Mouse (Mus musculus) bone marrow macrophage, adult 2 months (primary cell): ENCODE results near the gene Rims1.

Experiments used
- CTCF ChIP-seq: IDR thresholded peaks from 2 replicates; pipeline ENCODE4 v1.5.1; 2012; ENCODE audit warnings: low read depth, mild to moderate bottlenecking, low read length, moderate library complexity
- POLR2A ChIP-seq: IDR thresholded peaks from 2 replicates; pipeline ENCODE4 v1.6.1; 2012; ENCODE audit warnings: mild to moderate bottlenecking, low read depth, low read length, borderline replicate concordance

DNA sequence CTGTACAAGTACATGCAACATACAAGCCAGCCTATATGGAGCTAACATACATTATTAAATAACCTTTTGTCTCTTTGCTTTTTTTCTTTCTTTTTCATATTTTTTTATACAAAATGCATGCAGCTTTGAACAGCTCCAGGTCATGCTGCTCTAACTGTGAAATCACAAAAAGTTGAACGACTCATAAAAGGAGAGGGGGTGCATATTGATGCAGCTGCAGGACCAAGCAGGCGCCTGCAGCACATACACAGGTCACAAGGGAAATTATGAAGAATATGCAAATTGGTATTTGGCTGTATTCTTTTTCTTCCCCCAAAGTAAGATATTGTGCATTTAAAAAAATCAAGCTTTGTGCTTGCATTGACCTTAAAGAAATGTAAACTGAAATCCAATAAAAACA is 519.0 kb downstream of the Rims1 start:
- TF ChIP-seq CTCF (no peak), POLR2A (no peak)
